Mouse (Mus musculus) heart, embryonic 12.5 days (tissue): ENCODE results near the gene Tor1aip1. TPM values are rescaled to one million over a fixed set of nuclear protein-coding genes. Genes with fewer than 3 reads are reported as not detected.
A peak's percentile ranks its signal among the peaks of the same experiment; 100 is the strongest.

Source experiments
- ATAC-seq: fragments of 200-750 bp; cut with Nextera tagmentation; 2 replicates; pipeline ENCODE4 v1.8.0; 2017; ENCODE audit warnings: moderate TSS enrichment, moderate library complexity; ENCODE audit not compliant: insufficient number of reproducible peaks, low FRiP score
- H3K27ac ChIP-seq: fragments of 300-500 bp; sonication (generic); 2 replicates; pipeline ENCODE4 v1.5.1; 2016; ENCODE audit warnings: mild to moderate bottlenecking, moderate library complexity; ENCODE audit not compliant: poor library complexity, severe bottlenecking
- H3K27me3 ChIP-seq: fragments of 300-500 bp; sonication (generic); replicated peaks from 2 replicates; pipeline ENCODE4 v1.6.1; 2016; ENCODE audit warnings: mild to moderate bottlenecking, moderate library complexity
- H3K36me3 ChIP-seq: fragments of 300-500 bp; sonication (generic); 2 replicates; pipeline ENCODE4 v1.6.1; 2016; ENCODE audit warnings: mild to moderate bottlenecking, moderate library complexity
- H3K4me1 ChIP-seq: fragments of 300-500 bp; sonication (generic); replicated peaks from 2 replicates; pipeline ENCODE4 v1.6.1; 2016; ENCODE audit warnings: mild to moderate bottlenecking
- H3K4me2 ChIP-seq: fragments of 300-500 bp; sonication (generic); 2 replicates; pipeline ENCODE4 v1.6.1; 2016; ENCODE audit warnings: mild to moderate bottlenecking, moderate library complexity
- H3K4me3 ChIP-seq: fragments of 300-500 bp; sonication (generic); 2 replicates; pipeline ENCODE4 v1.5.1; 2016; ENCODE audit warnings: mild to moderate bottlenecking
- H3K9ac ChIP-seq: fragments of 300-500 bp; sonication (generic); 2 replicates; pipeline ENCODE4 v1.6.1; 2016; ENCODE audit warnings: mild to moderate bottlenecking, moderate library complexity
- H3K9me3 ChIP-seq: fragments of 300-500 bp; sonication (generic); replicated peaks from 2 replicates; pipeline ENCODE4 v1.6.1; 2016; ENCODE audit warnings: mild to moderate bottlenecking, moderate library complexity
- WGBS: fragments of 180-500 bp; shearing (Covaris S2); methylation state at CpG from one replicate; pipeline ENCODE4 v1.1.7; 2016; 5-methylcytosine and 5-hydroxymethylcytosine counted together
- polyA plus RNA-seq: library from polyadenylated mRNA; unstranded; fragments of >200 nt; fragmentation: Nextera tagmentation; extraction: Ambion mirVana; gene quantifications from 2 replicates; pipeline ENCODE4 v1.2.1, GENCODE M21; 2016

Gene Tor1aip1
- polyA plus RNA-seq, 1 experiment from 2014 or later = 36.9 TPM

GRCm38 (mm10) chr1:156028340-156028975, 7.8 kb downstream of the Tor1aip1 start:
- no peak for ATAC-seq
- Histone ChIP-seq H3K27me3 (no peaks in the 10 kb centered on the region), H3K4me1 (no peaks in the 10 kb centered on the region), H3K9ac (no peak overlapping the region), H3K27ac (no peak overlapping the region), H3K9me3 (no peaks in the 10 kb centered on the region), H3K4me3 (no peak overlapping the region), H3K36me3 (peaks cover 63% of the 10 kb centered on the region), H3K4me2 (no peak overlapping the region)
- WGBS = 84% methylated on average over 4 of the region's 4 CpGs

GRCm38 (mm10) chr1:156027849-156028248, 8.4 kb downstream of the Tor1aip1 start:
- WGBS = 88% methylated on average over 3 of the region's 3 CpGs

GRCm38 (mm10) chr1:156024831-156025503, 11.3 kb downstream of the Tor1aip1 start:
- H3K27me3 ChIP-seq = no peaks in the 10 kb centered on the region
- no peak overlapping the region for H3K9ac ChIP-seq
- WGBS = 85% methylated on average over 8 of the region's 8 CpGs
- H3K27ac ChIP-seq = no peak overlapping the region
- H3K4me3 ChIP-seq = no peak overlapping the region
- peaks cover 50% of the 10 kb centered on the region for H3K36me3 ChIP-seq
- ATAC-seq = no peak
- no peaks in the 10 kb centered on the region for H3K4me1 ChIP-seq
- no peaks in the 10 kb centered on the region for H3K9me3 ChIP-seq
- no peak overlapping the region for H3K4me2 ChIP-seq

More at GRCm38 (mm10) chr1:156027849-156028248, 8.4 kb downstream of the Tor1aip1 start:
- no peaks in the 10 kb centered on the region for H3K9me3 ChIP-seq
- H3K27ac ChIP-seq = no peak overlapping the region
- H3K9ac ChIP-seq = no peak overlapping the region
- no peaks in the 10 kb centered on the region for H3K27me3 ChIP-seq
- H3K4me2 ChIP-seq = no peak overlapping the region
- H3K4me1 ChIP-seq = no peaks in the 10 kb centered on the region
- ATAC-seq = no peak
- H3K36me3 ChIP-seq = peaks cover 57% of the 10 kb centered on the region
- no peak overlapping the region for H3K4me3 ChIP-seq

- 96% methylated on average over 1 of the region's 1 CpGs for WGBS
- Histone ChIP-seq H3K4me2 (no peak overlapping the region), H3K27ac (no peak overlapping the region), H3K36me3 (peaks cover 55% of the 10 kb centered on the region), H3K4me3 (no peak overlapping the region), H3K27me3 (no peaks in the 10 kb centered on the region), H3K9me3 (no peaks in the 10 kb centered on the region), H3K4me1 (no peaks in the 10 kb centered on the region), H3K9ac (no peak overlapping the region)
- no peak for ATAC-seq
Measured at GRCm38 (mm10) chr1:156020402-156020801, 15.9 kb downstream of the Tor1aip1 start.

GRCm38 (mm10) chr1:156019800-156020199, 16.5 kb downstream of the Tor1aip1 start:
- 94% methylated on average over 1 of the region's 1 CpGs for WGBS
- H3K36me3 ChIP-seq = peaks cover 55% of the 10 kb centered on the region
- no peak overlapping the region for H3K27ac ChIP-seq
- H3K9me3 ChIP-seq = no peaks in the 10 kb centered on the region
- no peak overlapping the region for H3K4me3 ChIP-seq
- H3K27me3 ChIP-seq = no peaks in the 10 kb centered on the region
- no peak overlapping the region for H3K9ac ChIP-seq
- no peak for ATAC-seq
- no peaks in the 10 kb centered on the region for H3K4me1 ChIP-seq
- H3K4me2 ChIP-seq = no peak overlapping the region

- Histone ChIP-seq H3K4me2 (no peak overlapping the region), H3K9ac (no peak overlapping the region), H3K36me3 (peaks cover 61% of the 10 kb centered on the region), H3K9me3 (no peaks in the 10 kb centered on the region), H3K27ac (no peak overlapping the region), H3K27me3 (no peaks in the 10 kb centered on the region), H3K4me1 (no peaks in the 10 kb centered on the region), H3K4me3 (no peak overlapping the region)
- no peak for ATAC-seq
- 97% methylated on average over 1 of the region's 1 CpGs for WGBS
Measured at GRCm38 (mm10) chr1:156009003-156009402, 27.3 kb downstream of the Tor1aip1 start.

- peaks cover 49% of the 10 kb centered on the region for H3K36me3 ChIP-seq
- no peak for ATAC-seq
- no peaks in the 10 kb centered on the region for H3K27me3 ChIP-seq
- no peak overlapping the region for H3K4me2 ChIP-seq
- H3K27ac ChIP-seq = no peak overlapping the region
- no peak overlapping the region for H3K4me3 ChIP-seq
- 0 out of 2 replicates have a peak, but pooled peaks cover 7% of the 10 kb centered on the region for H3K4me1 ChIP-seq
- 85% methylated on average over 11 of the region's 11 CpGs for WGBS
- no peak overlapping the region for H3K9ac ChIP-seq
- H3K9me3 ChIP-seq = no peaks in the 10 kb centered on the region
Measured at GRCm38 (mm10) chr1:156005906-156006305, 30.4 kb downstream of the Tor1aip1 start.

GRCm38 (mm10) chr1:156003201-156003935, 32.9 kb downstream of the Tor1aip1 start:
- WGBS = 73% methylated on average over 7 of the region's 7 CpGs
- ATAC-seq = 0 out of 2 replicates have a peak, but pooled peaks have one; percentile 48
- Histone ChIP-seq H3K36me3 (peaks cover 31% of the 10 kb centered on the region), H3K9me3 (no peaks in the 10 kb centered on the region), H3K4me3 (no peak overlapping the region), H3K27ac (no peak overlapping the region), H3K9ac (no peak overlapping the region), H3K4me1 (0 out of 2 replicates have a peak, but pooled peaks cover 7% of the 10 kb centered on the region), H3K4me2 (no peak overlapping the region), H3K27me3 (no peaks in the 10 kb centered on the region)

- Histone ChIP-seq H3K36me3 (peaks cover 24% of the 10 kb centered on the region), H3K4me2 (no peak overlapping the region), H3K9ac (no peak overlapping the region), H3K27ac (no peak overlapping the region), H3K4me3 (no peak overlapping the region), H3K27me3 (no peaks in the 10 kb centered on the region), H3K4me1 (0 out of 2 replicates have a peak, but pooled peaks cover 7% of the 10 kb centered on the region), H3K9me3 (no peaks in the 10 kb centered on the region)
- ATAC-seq = no peak
- WGBS = 83% methylated on average over 8 of the region's 8 CpGs
Measured at GRCm38 (mm10) chr1:156002366-156002765, 33.9 kb downstream of the Tor1aip1 start.

GRCm38 (mm10) chr1:155995612-155996011, 40.7 kb downstream of the Tor1aip1 start:
- no peaks in the 10 kb centered on the region for H3K36me3 ChIP-seq
- no peak overlapping the region for H3K9ac ChIP-seq
- ATAC-seq = no peak
- H3K4me2 ChIP-seq = no peak overlapping the region
- 20% methylated on average over 2 of the region's 2 CpGs for WGBS
- H3K4me1 ChIP-seq = peaks cover 12% of the 10 kb centered on the region
- H3K27ac ChIP-seq = no peak overlapping the region
- H3K27me3 ChIP-seq = no peaks in the 10 kb centered on the region
- no peak overlapping the region for H3K4me3 ChIP-seq
- no peaks in the 10 kb centered on the region for H3K9me3 ChIP-seq

- no peak overlapping the region for H3K4me3 ChIP-seq
- ATAC-seq = no peak
- no peaks in the 10 kb centered on the region for H3K36me3 ChIP-seq
- no peaks in the 10 kb centered on the region for H3K27me3 ChIP-seq
- peaks cover 19% of the 10 kb centered on the region for H3K4me1 ChIP-seq
- no peak overlapping the region for H3K9ac ChIP-seq
- no peak overlapping the region for H3K27ac ChIP-seq
- no peak overlapping the region for H3K4me2 ChIP-seq
- no peaks in the 10 kb centered on the region for H3K9me3 ChIP-seq
- 59% methylated on average over 2 of the region's 2 CpGs for WGBS
Measured at GRCm38 (mm10) chr1:155994524-155994923, 41.8 kb downstream of the Tor1aip1 start.
